In genomic region chr13:69002631-69003030, GRCm38 (mm10) we compare ENCODE assay signal across 8 mouse cellular contexts. TPM values are rescaled to one million over a fixed set of nuclear protein-coding genes. Genes with fewer than 3 reads are reported as not detected.
"Had no signal": no experiment of that assay in that cellular context is flagged by ENCODE, and none has a peak within 500 bp of the region (broad histone marks: within the 10 kb centered on the region; RNA-seq: fewer than 3 reads in every experiment).

No protein-coding gene starts in this region.

- H3K27ac ChIP-seq: hindbrain, embryonic 14.5 days; limb, embryonic 15.5 days; midbrain, embryonic 10.5 days; neural tube, embryonic 15.5 days had no signal

- H3K4me3 ChIP-seq: limb, embryonic 15.5 days; midbrain, embryonic 10.5 days; myocyte; neural tube, embryonic 15.5 days had no signal

- H3K4me2 ChIP-seq: hindbrain, embryonic 14.5 days; limb, embryonic 15.5 days; lung, embryonic 14.5 days; neural tube, embryonic 15.5 days had no signal

- H3K9ac ChIP-seq: hindbrain, embryonic 14.5 days; limb, embryonic 15.5 days; lung, embryonic 14.5 days; neural tube, embryonic 15.5 days had no signal

- H3K36me3 ChIP-seq: limb, embryonic 15.5 days; midbrain, embryonic 10.5 days; neural tube, embryonic 15.5 days had no signal

- H3K9me3 ChIP-seq: limb, embryonic 15.5 days; midbrain, embryonic 10.5 days; neural tube, embryonic 15.5 days had no signal

- DNase-seq: thymus, adult 2 months; thymus, postnatal 36 days had no signal

RNA-seq across cellular contexts. Expression of gene Adcy2, which starts 3.3 kb away (rescaled TPM):
- polyA plus RNA-seq: myocyte had no signal
